Mouse (Mus musculus) stomach, postnatal 0 days (tissue): ENCODE measurements at regions not wholly inside any gene's neighbourhood (a gene's known extent, or its start where the extent isn't known, plus 50 kb on each side); places are given as distances from the start of the nearest gene placed in this dataset.

Source experiments
- CTCF ChIP-seq: IDR thresholded peaks from 2 replicates; pipeline ENCODE4 v1.5.1; 2016; ENCODE audit warnings: antibody characterized with exemption, low read depth, mild to moderate bottlenecking, moderate library complexity
- EP300 ChIP-seq: optimal IDR thresholded peaks from 2 replicates; pipeline ENCODE3; 2016; ENCODE audit warnings: antibody characterized with exemption

- TF ChIP-seq CTCF: no peak
- no peak for TF ChIP-seq EP300
These were observed 176.9 kb downstream of the Bcor start for GRCm38 (mm10) chrX:11983276-11983675.
